Mouse (Mus musculus) midbrain, embryonic 14.5 days (tissue): ENCODE data around the gene Adipor2. TPM values are rescaled to one million over a fixed set of nuclear protein-coding genes. Genes with fewer than 3 reads are reported as not detected.

Experiments
- polyA plus RNA-seq: library from polyadenylated mRNA; unstranded; fragments of >200 nt; fragmentation: Nextera tagmentation; extraction: Ambion mirVana; gene quantifications from 2 replicates; pipeline ENCODE4 v1.2.1, GENCODE M21; 2014

The Adipor2 gene
- polyA plus RNA-seq, 1 experiment from 2014 or later: 31.9 TPM

Other genes starting within 250 kb of the Adipor2 start
- gene Dcp1b, start 242.5 kb downstream of the Adipor2 start, polyA plus RNA-seq: 15.6 and 16.6 TPM in 2 replicates
- gene Cacna1c, start 221.3 kb downstream of the Adipor2 start, polyA plus RNA-seq: 7.1 and 9.6 TPM in 2 replicates
- 0.30 and 0.58 TPM in 2 replicates for gene Cacna2d4, start 181.2 kb downstream of the Adipor2 start, polyA plus RNA-seq
- gene Lrtm2, start 86.9 kb downstream of the Adipor2 start, polyA plus RNA-seq: 6.5 and 10.5 TPM in 2 replicates
- gene Fbxl14, start 62.0 kb upstream of the Adipor2 start, polyA plus RNA-seq: 5.5 and 5.6 TPM in 2 replicates
- 1.4 and 3.0 TPM in 2 replicates for gene Wnt5b, start 126.6 kb upstream of the Adipor2 start, polyA plus RNA-seq